Mouse (Mus musculus): ENCODE results near the gene Cd69. TPM values are rescaled to one million over a fixed set of nuclear protein-coding genes. Genes with fewer than 3 reads are reported as not detected.

The Cd69 gene
- total and polyA plus RNA-seq, 3 experiments, result not detected

DNA sequence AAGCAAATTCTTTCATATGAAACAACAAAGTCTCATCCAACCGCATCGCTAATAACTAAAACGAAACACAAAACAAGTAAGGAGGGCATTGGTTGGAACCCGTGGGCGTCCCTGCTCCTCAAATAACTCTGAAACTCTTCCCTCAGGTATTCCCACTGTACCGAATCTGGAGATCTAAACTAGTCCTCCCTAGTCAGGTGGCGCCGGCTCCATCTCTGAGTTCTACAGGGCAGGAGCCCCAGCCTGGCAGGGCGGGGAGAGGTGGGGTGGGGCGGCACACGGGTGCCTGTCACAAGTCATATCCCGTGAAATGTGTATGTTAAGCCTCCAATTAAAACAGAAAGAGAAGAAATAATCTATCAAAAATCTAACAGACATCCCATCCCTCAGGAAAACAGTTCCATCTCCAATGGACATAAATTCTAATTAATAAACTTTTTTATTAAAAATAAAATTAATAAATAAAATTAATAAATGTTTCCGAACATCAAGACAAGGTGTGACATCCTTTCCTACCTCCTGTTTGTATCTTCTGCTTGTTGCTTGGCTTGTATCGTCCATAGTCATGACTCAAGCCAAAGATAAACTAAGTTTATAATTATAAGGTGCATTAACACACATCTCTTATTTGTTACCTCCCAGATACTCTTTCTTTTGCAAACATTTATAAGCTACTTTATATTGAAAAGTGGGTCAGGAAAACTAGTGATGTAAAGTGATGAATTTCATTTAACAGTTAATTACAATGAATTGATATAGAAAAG, 36.8 kb downstream of the Cd69 start:
- Histone ChIP-seq H3K79me2 (ENCODE audit: control insufficient read depth, insufficient read depth, low read length, poor library complexity) (peaks cover 5% of the 10 kb centered on the region), H3K4me1 (ENCODE audit: control insufficient read depth in 1 of 2, insufficient read depth in 2 of 2, low read length in 2 of 2) (peaks cover 8 to 30% of the 10 kb centered on the region in 2 experiments), H3K4me3 (ENCODE audit: control insufficient read depth in 1 of 2, insufficient read depth in 1 of 2, low read depth in 2 of 2, low read length in 2 of 2) (peak overlapping the region; percentile 76 to 90), H3K36me3 (ENCODE audit: control insufficient read depth in 1 of 2, insufficient read depth in 2 of 2, low read length in 2 of 2) (peaks cover 0 to 27% of the 10 kb centered on the region in 2 experiments; a peak in 2 of 4 replicates), H3K9ac (ENCODE audit: control insufficient read depth, low read depth, low read length, poor library complexity, severe bottlenecking) (peak overlapping the region; percentile 75), H3K27ac (ENCODE audit: control insufficient read depth, low read depth, low read length) (peak overlapping the region; percentile 65), H3K9me3 (replicated peaks; ENCODE audit: insufficient read depth, low read length) (no peaks in the 10 kb centered on the region), H3K27me3 (ENCODE audit: control insufficient read depth in 1 of 2, insufficient read depth in 2 of 2, low read length in 2 of 2) (no peaks in the 10 kb centered on the region)
- DNase-seq (ENCODE audit: low read depth, low spot score), result no peak
- TF ChIP-seq USF2 (IDR thresholded peaks at IDR 0.05; ENCODE audit: borderline replicate concordance in 1 of 2, insufficient read depth in 1 of 2, low read depth in 1 of 2, low read length in 2 of 2) (no peak), TBP (IDR thresholded peaks at IDR 0.05; ENCODE audit: low read depth, low read length) (no peak; the same call in 1 of the 2 replicates), USF1 (IDR thresholded peaks at IDR 0.05; ENCODE audit: low read depth, low read length) (no peak), ETS1 (IDR thresholded peaks at IDR 0.05; ENCODE audit: low read depth, low read length) (peak; percentile 25; the same call in 1 of the 2 replicates), NRF1 (IDR thresholded peaks at IDR 0.05; ENCODE audit: insufficient read depth, low read depth, low read length, poor library complexity, severe bottlenecking) (no peak), MXI1 (IDR thresholded peaks at IDR 0.05; ENCODE audit: low read depth, low read length) (peak; percentile 41; the same call in 1 of the 2 replicates), MEF2A (IDR thresholded peaks at IDR 0.05; ENCODE audit: extremely low read depth, insufficient replicate concordance, low read depth, low read length, poor library complexity, severe bottlenecking) (no peak), RCOR1 (IDR thresholded peaks at IDR 0.05; ENCODE audit: low read depth, low read length) (no peak), JUND (IDR thresholded peaks at IDR 0.05; ENCODE audit: low read depth, low read length) (no peak), HCFC1 (IDR thresholded peaks at IDR 0.05; ENCODE audit: low read depth, low read length) (no peak), SMC3 (IDR thresholded peaks at IDR 0.05; ENCODE audit: low read depth, low read length) (no peak; the same call in 1 of the 2 replicates), MAFK (IDR thresholded peaks at IDR 0.05; ENCODE audit: borderline replicate concordance, low read depth, low read length) (no peak), TAL1 (IDR thresholded peaks at IDR 0.05; ENCODE audit: low read length) (no peak), GATA1 (IDR thresholded peaks at IDR 0.05; ENCODE audit: low read depth, low read length) (no peak), ZC3H11A (IDR thresholded peaks at IDR 0.05; ENCODE audit: low read depth, low read length) (no peak), POLR2A (IDR thresholded peaks at IDR 0.05; ENCODE audit: control insufficient read depth in 1 of 2, insufficient read depth in 1 of 2, low read depth in 1 of 2, low read length in 2 of 2, poor library complexity in 1 of 2) (no peak), MAZ (IDR thresholded peaks at IDR 0.05; ENCODE audit: low read depth, low read length) (peak; percentile 11; the same call in 1 of the 2 replicates), EP300 (IDR thresholded peaks at IDR 0.05; ENCODE audit: low read depth in 1 of 2, low read length in 2 of 2) (no peak), UBTF (IDR thresholded peaks at IDR 0.05; ENCODE audit: borderline replicate concordance, insufficient read depth, low read depth, low read length) (no peak), ZMIZ1 (IDR thresholded peaks at IDR 0.05; ENCODE audit: low read depth, low read length) (no peak), CHD2 (IDR thresholded peaks at IDR 0.05; ENCODE audit: low read length) (no peak), TCF12 (IDR thresholded peaks at IDR 0.05; ENCODE audit: low read depth, low read length) (peak; percentile 25; the same call in 1 of the 2 replicates), NELFE (IDR thresholded peaks at IDR 0.05; ENCODE audit: low read depth, low read length) (no peak), MAX (IDR thresholded peaks at IDR 0.05; ENCODE audit: low read length) (no peak), CHD1 (IDR thresholded peaks at IDR 0.05; ENCODE audit: low read depth, low read length) (no peak), ZKSCAN1 (IDR thresholded peaks at IDR 0.05; ENCODE audit: low read depth, low read length) (no peak), CTCF (IDR thresholded peaks at IDR 0.05 in 2 of 3, conservative IDR thresholded peaks at IDR 0.05 in 1 of 3; ENCODE audit: control insufficient read depth in 1 of 3, insufficient read depth in 1 of 3, low read depth in 2 of 3, low read length in 3 of 3, poor library complexity in 1 of 3, severe bottlenecking in 1 of 3) (no peak), ELF1 (IDR thresholded peaks at IDR 0.05; ENCODE audit: low read depth, low read length) (no peak), BHLHE40 (IDR thresholded peaks at IDR 0.05; ENCODE audit: borderline replicate concordance, low read depth, low read length) (0 out of 2 replicates have a peak, but pooled peaks have one; percentile 30), SIN3A (IDR thresholded peaks at IDR 0.05; ENCODE audit: low read length) (no peak), GABPA (IDR thresholded peaks at IDR 0.05; ENCODE audit: low read depth, low read length) (no peak), ZNF384 (IDR thresholded peaks at IDR 0.05; ENCODE audit: low read depth, low read length) (no peak), MYC (IDR thresholded peaks at IDR 0.05; ENCODE audit: low read depth, low read length) (no peak), MYB (IDR thresholded peaks at IDR 0.05; ENCODE audit: low read depth, low read length) (no peak), KAT2A (conservative IDR thresholded peaks at IDR 0.05; ENCODE audit: low read depth, low read length) (no peak), RAD21 (IDR thresholded peaks at IDR 0.05; ENCODE audit: low read depth, low read length) (no peak)
